Mouse (Mus musculus) megakaryocyte progenitor cell, adult 5-6 weeks (primary cell): ENCODE measurements around the gene Tmcc3. TPM values are rescaled to one million over a fixed set of nuclear protein-coding genes. Genes with fewer than 3 reads are reported as not detected.

Source experiments
- ATAC-seq: replicated peaks from 2 replicates; pipeline ENCODE4 v1.8.0; 2016; ENCODE audit warnings: mild to moderate bottlenecking, moderate TSS enrichment, inconsistent platforms; ENCODE audit not compliant: poor library complexity
- total RNA-seq, 2 experiments: library from RNA; stranded (forward) in 1 of 2; stranded (reverse) in 1 of 2; fragments of 157-497, 149-512 nt in 1 of 2; fragments of 200-1000 nt in 1 of 2; gene quantifications; 2 replicates each; pipeline versions ENCODE4 v1.2.3 to v1.2.4; 2015 to 2017

Gene Tmcc3
- total RNA-seq, 2 experiments from 2014 or later, result 0.49 TPM; not detected in 1

DNA sequence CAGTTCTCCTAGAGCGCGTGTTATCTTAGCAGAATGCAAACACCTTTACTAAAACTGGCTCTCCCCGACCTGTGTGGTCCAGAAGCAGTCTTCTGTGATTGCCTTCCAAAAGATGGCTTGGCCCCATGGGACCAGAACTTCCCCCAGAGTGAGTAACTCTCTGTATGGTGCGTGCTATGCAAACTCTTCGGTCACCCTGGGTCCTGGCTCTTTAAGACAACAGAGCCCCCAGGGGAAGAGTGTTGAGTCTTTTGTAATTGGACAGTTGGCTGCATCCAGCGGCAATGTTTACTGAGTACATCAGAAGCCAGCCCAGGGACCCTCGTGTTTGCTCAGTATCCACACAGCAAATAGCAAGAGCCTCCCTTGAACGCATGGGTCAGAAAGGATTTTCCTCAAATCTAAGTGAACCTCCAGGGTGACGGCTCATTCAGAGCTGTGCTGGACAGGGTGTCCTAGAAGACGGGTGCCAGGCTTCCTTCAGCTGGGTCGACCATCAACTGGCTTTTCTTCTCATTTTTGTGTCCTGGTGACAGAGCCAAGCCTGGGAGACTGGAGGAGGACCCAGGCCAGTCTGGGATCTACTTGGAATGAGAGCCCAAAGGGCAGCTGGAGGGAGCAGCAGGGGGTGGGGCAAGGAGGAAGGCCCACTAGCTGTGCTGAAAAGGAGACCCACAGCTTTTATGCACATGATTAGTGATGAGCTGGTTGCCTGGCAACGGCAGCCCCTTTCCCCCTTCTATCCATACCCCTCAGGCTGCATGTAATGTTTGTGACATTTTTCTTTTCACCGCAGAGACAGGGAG is 309.9 kb downstream of the Tmcc3 start:
- ATAC-seq, result no peak

DNA sequence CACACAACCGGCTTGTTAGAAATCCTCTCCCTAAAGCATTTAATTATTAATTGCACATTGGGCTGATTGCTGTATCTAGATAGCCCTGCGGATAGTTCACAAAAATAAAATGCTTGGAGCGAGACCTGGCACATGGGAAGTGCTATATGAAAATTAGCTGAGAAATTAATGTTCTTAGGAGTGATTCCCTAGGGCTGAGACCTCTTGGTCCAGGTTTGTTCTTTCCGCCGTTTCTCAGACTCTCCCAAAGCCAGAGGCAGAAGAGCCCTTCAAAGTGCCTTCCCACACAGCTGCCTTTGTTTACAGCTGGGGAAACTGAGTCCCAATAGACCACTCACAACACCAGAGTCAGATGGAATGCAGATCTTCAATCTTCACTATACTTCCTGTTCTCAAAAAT is 310.5 kb downstream of the Tmcc3 start:
- no peak for ATAC-seq

DNA sequence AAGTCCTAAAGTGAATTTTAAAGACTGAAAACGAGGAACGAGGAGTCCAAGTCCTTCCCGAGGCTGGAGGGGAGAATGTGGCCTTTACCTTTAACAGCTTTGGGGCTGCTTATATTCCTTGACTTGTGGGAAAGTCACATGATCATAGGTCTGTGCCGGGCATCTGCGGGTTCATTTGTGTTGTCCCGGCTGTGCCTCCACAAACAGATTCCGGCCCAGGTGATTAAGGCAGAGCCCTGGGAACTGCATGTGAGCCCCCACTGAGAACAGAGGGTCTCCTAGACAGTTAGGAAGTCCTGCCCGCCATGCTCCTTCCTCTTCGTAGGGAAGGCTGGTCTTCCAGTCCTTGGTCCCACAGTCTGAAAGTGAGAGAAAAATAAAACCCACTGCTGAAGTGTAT is 311.1 kb downstream of the Tmcc3 start:
- ATAC-seq, result no peak

DNA sequence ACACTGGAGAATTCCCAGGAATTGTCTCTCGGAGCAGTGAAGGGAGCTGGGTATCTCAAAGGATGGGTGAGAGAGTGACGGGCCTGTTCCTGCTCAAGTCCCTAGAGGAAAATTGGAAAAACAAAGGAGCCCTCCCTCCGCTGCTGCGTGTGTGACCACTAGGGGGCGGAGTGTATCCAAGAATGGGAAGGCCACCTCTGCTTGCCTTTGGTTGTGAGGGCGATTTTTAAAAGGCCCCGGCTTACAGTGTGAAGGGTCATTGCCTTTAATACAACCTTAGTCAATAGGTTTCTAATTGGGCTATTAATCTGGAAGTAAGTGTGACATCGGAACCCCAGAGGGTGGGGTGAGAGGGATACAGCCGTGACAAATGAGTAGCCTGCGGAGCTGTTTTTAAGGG is 311.9 kb downstream of the Tmcc3 start:
- ATAC-seq, result peak; percentile 85

DNA sequence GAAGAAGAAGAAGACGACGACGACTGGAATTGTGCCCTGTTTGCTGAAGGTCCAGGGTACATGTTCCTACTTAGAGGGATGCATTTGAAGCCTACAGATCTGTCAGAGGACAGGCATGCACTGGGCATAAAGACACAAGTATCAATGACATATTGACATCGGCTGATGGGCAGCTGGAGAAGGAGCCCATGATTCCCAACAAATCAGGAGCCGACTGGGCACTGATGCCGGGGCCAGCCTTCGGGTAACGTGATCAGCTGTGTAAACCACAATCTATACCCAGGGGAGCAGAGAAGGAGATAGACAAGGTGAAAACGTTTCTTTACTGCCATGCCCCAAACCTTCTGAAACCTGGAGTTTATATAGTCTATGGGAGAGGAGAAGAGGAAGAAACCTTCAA is 313.3 kb downstream of the Tmcc3 start:
- ATAC-seq, result no peak

DNA sequence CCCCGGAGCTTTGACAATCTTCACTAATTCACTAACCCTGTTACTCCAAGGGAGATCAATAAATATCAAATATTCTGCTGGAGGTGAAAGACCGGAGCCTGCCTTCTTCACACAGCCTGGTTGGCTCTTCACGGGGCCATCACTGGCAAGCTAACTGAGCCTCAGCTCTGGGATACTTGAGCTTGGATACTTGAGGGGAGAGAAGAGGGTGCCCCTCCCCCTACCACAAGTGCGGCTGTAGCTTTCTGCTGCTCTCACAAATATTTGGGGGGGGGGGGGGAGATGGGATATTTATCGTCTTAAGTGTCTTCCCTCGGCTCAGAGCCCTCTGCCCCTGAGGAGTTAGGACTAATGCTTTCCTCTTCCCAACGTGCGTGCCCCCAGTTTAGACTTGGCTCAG is 313.9 kb downstream of the Tmcc3 start:
- no peak for ATAC-seq

DNA sequence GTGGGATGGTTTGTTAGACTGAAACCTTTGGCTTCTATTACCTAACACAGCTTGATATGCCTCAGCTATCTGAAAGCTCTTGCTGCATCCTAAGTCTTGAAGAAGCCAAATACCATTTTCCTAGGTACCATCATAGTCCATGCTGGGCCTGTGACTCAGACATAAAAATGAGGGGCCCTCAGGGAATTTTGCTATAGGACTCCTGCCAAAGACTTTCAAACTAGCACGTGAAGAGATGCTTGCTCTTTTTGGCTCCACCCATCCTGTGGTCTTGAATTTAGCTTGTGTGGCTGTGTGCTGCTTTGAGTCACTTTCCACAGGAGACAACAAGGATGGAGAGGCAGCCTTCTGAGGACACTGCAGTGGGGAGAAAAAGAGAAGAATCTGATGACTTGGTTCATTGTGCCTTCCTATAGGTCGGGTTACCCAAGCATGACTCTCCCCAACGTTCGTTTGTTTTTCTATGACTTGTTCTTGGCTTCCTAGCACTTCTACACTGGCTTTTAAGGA is 319.1 kb downstream of the Tmcc3 start:
- no peak for ATAC-seq

DNA sequence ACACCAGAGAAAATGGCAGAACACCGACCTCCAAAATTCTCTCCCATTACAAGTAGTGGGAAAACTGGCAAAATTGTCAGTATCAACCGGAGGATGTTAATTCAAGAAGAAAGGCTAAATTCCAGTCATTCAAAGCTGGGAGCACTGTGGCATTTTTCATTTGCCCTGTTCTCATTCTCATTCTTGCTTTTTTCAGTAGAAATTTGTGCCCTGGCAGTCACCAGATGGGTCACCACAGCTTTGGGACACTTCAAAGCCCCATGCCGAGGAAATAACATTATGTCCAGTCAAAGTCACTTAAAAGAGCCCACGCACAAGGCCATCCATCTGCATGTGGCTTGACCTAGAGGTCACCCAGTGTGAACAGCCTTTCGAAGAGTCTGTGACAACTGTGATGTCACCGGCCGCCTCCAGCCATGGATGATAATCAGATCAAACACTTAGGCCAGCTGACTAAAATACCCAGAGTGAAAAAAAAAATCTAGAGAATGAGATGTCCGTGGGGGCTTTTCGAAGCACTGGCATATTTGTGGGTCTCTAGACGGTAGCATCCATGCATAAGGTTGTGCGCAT is 319.9 kb downstream of the Tmcc3 start:
- no peak for ATAC-seq

DNA sequence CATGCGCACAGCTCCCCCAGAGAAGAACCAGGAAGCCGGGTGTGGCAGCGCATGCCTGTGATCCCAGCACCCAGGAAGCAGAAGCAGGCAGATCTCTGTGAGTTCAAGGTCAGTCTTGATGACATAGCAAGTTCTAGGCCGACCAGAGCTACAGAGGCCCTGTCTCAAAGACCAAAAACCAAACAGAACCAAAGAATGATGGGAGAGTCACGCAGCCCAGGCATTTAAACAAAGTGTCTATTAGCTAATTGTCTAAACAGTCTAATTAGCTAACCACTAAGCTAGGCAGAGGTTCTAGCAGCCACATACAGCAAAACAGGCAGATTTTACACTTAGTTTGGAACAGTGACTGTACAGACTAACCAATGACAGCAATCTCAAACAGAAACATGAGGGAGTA is 320.5 kb downstream of the Tmcc3 start:
- ATAC-seq, result no peak

DNA sequence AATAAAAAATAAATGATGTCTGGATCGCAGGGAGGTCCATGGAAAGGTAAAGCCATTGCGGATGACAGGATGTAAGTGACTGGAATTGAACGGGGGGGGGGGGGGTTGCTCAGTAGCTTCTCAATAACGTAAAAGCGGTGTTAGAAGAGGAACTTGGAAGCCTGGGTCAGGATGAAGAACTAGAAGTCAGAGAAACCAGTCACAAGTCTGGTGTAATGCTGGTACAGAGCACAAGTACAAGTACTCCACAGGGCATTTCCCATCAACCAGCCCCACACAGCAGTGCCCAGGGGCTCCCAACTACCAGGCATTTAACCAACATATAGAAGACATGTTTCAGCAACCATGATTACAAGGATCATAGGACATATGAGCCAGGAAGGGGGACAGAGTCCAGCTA is 326.9 kb downstream of the Tmcc3 start:
- peak; percentile 58 for ATAC-seq

DNA sequence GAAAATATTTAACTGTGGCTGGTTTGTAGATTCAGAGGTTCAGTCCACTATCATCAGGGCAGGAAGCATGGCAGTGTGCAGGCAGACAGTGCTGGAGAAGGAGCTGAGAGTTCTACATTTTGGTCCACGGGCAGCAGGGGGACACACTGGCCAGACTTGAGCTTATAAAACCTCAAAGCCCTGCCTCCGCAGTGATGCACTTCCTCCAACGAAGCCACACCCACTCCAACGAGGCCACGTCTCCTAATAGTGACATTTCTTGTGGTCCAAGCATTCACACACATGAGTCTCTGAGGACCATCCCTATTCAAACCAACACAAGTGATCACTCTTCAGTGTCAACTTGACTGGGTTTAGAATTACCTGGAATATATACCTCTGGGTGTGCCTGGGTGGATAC is 327.5 kb downstream of the Tmcc3 start:
- ATAC-seq, result peak; percentile 92

DNA sequence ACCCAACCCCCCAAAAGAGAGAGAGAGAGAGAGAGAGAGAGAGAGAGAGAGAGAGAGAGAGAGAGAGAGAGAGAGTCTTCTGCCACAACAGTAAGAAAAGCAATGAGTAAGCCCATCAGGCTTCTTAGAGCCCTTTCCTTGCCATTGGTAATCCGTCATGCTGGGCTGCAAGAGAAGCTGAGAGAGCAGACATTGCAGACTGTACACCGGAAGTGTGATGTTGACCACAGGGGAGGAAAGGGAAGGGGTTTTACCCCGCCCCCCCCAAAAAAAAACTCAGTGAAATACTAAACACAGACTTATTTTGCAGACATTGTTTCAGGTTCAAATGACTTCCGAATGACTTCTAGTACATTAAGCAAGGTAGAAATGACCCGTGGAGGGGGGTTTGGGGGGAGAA is 328.3 kb downstream of the Tmcc3 start:
- ATAC-seq, result peak; percentile 68

Other genes starting within 250 kb of the Tmcc3 start
- gene Nr2c1, start 163.9 kb upstream of the Tmcc3 start, total RNA-seq (2015), result 10.9 and 11.2 TPM in 2 replicates
- gene Nr2c1, start 163.9 kb upstream of the Tmcc3 start, total RNA-seq (2017), result 5.0 and 6.2 TPM in 2 replicates
- 126 and 150 TPM in 2 replicates for gene Ndufa12, start 113.2 kb upstream of the Tmcc3 start, total RNA-seq (2015)
- gene Ndufa12, start 113.2 kb upstream of the Tmcc3 start, total RNA-seq (2017), result 304 and 334 TPM in 2 replicates
- not detected in 2 replicates for gene Gm4792, start 13.2 kb upstream of the Tmcc3 start, total RNA-seq (2015)
- gene Gm4792, start 13.2 kb upstream of the Tmcc3 start, total RNA-seq (2017), result not detected in 2 replicates